9 mouse cellular contexts compared by ENCODE assay signal in genomic region chr9:117250831-117251165, GRCm38 (mm10).
A peak's percentile ranks its signal among the peaks of the same experiment; 100 is the strongest.
DNase-seq lines count a peak whose midpoint lies in the region; ATAC-seq and TF ChIP-seq lines count a peak whose summit lies in the region.
"Had no signal": no experiment of that assay in that cellular context is flagged by ENCODE, and none has a peak within 500 bp of the region (broad histone marks: within the 10 kb centered on the region; RNA-seq: fewer than 3 reads in every experiment).

No protein-coding gene starts in this region.

- TF ChIP-seq CTCF in hindbrain, postnatal 0 days (IDR thresholded peaks at IDR 0.05; ENCODE audit: low read depth): no peak

- 21% methylated on average over 2 of the region's 2 CpGs for WGBS in heart, embryonic 12.5 days
- 0% methylated on average over 2 of the region's 2 CpGs for WGBS in embryonic facial prominence, embryonic 12.5 days
- WGBS in hindbrain, postnatal 0 days: 11% methylated on average over 2 of the region's 2 CpGs
- 8% methylated on average over 2 of the region's 2 CpGs for WGBS in midbrain, embryonic 16.5 days

- H3K36me3 ChIP-seq in heart, embryonic 12.5 days: no peaks in the 10 kb centered on the region
- H3K36me3 ChIP-seq in embryonic facial prominence, embryonic 12.5 days: no peaks in the 10 kb centered on the region
- H3K36me3 ChIP-seq in hindbrain, postnatal 0 days (ENCODE audit: insufficient read depth, low read length): no peaks in the 10 kb centered on the region
- H3K36me3 ChIP-seq in midbrain, embryonic 16.5 days (ENCODE audit: control insufficient read depth, insufficient read depth, low read length): no peaks in the 10 kb centered on the region

- no peak for ATAC-seq in heart, embryonic 12.5 days (ENCODE audit: insufficient number of reproducible peaks, low FRiP score)
- ATAC-seq in embryonic facial prominence, embryonic 12.5 days (ENCODE audit: insufficient number of reproducible peaks, insufficient read depth, low FRiP score, low TSS enrichment): no peak
- ATAC-seq in hindbrain, postnatal 0 days: no peak; the same call in 1 of the 2 replicates
- ATAC-seq in midbrain, embryonic 16.5 days: no peak
- no peak for ATAC-seq in granulocyte monocyte progenitor cell, adult 5-6 weeks (replicated peaks; ENCODE audit: poor library complexity, severe bottlenecking)
- no peak for ATAC-seq in CD4-positive, CD25-positive, alpha-beta regulatory T cell, adult 4 months

- intact Hi-C loops in heart, postnatal 36 days (cut with DNase I): loop anchor here (5.0 kb wide), 3 partner anchors 58 to 188 kb away; no protein-coding TSS in a partner anchor

- H3K4me1 ChIP-seq in heart, embryonic 12.5 days (replicated peaks): peaks cover 40% of the 10 kb centered on the region
- H3K4me1 ChIP-seq in embryonic facial prominence, embryonic 12.5 days: peaks cover 47% of the 10 kb centered on the region
- H3K4me1 ChIP-seq in hindbrain, postnatal 0 days (ENCODE audit: insufficient read depth, low read length): peaks cover 6% of the 10 kb centered on the region
- peaks cover 10% of the 10 kb centered on the region for H3K4me1 ChIP-seq in midbrain, embryonic 16.5 days (ENCODE audit: control insufficient read depth, insufficient read depth, low read length)

- peak overlapping the region; percentile 70 for H3K4me3 ChIP-seq in heart, embryonic 12.5 days
- peak overlapping the region; percentile 60 for H3K4me3 ChIP-seq in embryonic facial prominence, embryonic 12.5 days
- H3K4me3 ChIP-seq in hindbrain, postnatal 0 days (ENCODE audit: low read length): peak overlapping the region; percentile 52
- peak overlapping the region; percentile 51 for H3K4me3 ChIP-seq in midbrain, embryonic 16.5 days (ENCODE audit: low read depth, low read length)

- H3K27ac ChIP-seq in heart, embryonic 12.5 days (ENCODE audit: poor library complexity, severe bottlenecking): peak overlapping the region; percentile 84
- peak overlapping the region; percentile 90 for H3K27ac ChIP-seq in embryonic facial prominence, embryonic 12.5 days
- H3K27ac ChIP-seq in hindbrain, postnatal 0 days: peak overlapping the region; percentile 16; the same call in 1 of the 2 replicates
- no peak overlapping the region for H3K27ac ChIP-seq in midbrain, embryonic 16.5 days (ENCODE audit: low read length)

- no peaks in the 10 kb centered on the region for H3K27me3 ChIP-seq in heart, embryonic 12.5 days (replicated peaks)
- H3K27me3 ChIP-seq in embryonic facial prominence, embryonic 12.5 days: no peaks in the 10 kb centered on the region
- no peaks in the 10 kb centered on the region for H3K27me3 ChIP-seq in hindbrain, postnatal 0 days (ENCODE audit: insufficient read depth, low read length)
- H3K27me3 ChIP-seq in midbrain, embryonic 16.5 days (ENCODE audit: control insufficient read depth, insufficient read depth, low read depth, low read length): no peaks in the 10 kb centered on the region
- H3K27me3 ChIP-seq: CH12.LX had no signal

- H3K9me3 ChIP-seq in heart, embryonic 12.5 days (replicated peaks): no peaks in the 10 kb centered on the region
- H3K9me3 ChIP-seq in embryonic facial prominence, embryonic 12.5 days: no peaks in the 10 kb centered on the region
- H3K9me3 ChIP-seq in hindbrain, postnatal 0 days (ENCODE audit: low read length): no peaks in the 10 kb centered on the region
- H3K9me3 ChIP-seq in midbrain, embryonic 16.5 days (replicated peaks; ENCODE audit: control insufficient read depth, low read length, poor library complexity, severe bottlenecking): no peaks in the 10 kb centered on the region

- peak overlapping the region; percentile 75 for H3K4me2 ChIP-seq in heart, embryonic 12.5 days
- H3K4me2 ChIP-seq in embryonic facial prominence, embryonic 12.5 days (replicated peaks): peak overlapping the region; percentile 73
- H3K4me2 ChIP-seq in hindbrain, postnatal 0 days (ENCODE audit: low read depth, low read length): peak overlapping the region; percentile 75
- H3K4me2 ChIP-seq in midbrain, embryonic 16.5 days (ENCODE audit: low read length): peak overlapping the region; percentile 64

- no peak for DNase-seq in heart, postnatal 36 days
- DNase-seq in hindbrain, postnatal 0 days (ENCODE audit: low spot score): no peak
- DNase-seq in right cerebral cortex, postnatal 14 days: no peak

- peak overlapping the region; percentile 84 for H3K9ac ChIP-seq in heart, embryonic 12.5 days
- peak overlapping the region; percentile 74 for H3K9ac ChIP-seq in embryonic facial prominence, embryonic 12.5 days
- peak overlapping the region; percentile 60 for H3K9ac ChIP-seq in hindbrain, postnatal 0 days (replicated peaks; ENCODE audit: low read length)
- H3K9ac ChIP-seq in midbrain, embryonic 16.5 days (ENCODE audit: low read depth, low read length): peak overlapping the region; percentile 39
